Mouse (Mus musculus): ENCODE measurements around the gene Gm47969. TPM values are rescaled to one million over a fixed set of nuclear protein-coding genes. Genes with fewer than 3 reads are reported as not detected.

Gene Gm47969
- total and polyA plus RNA-seq, 2 experiments from 2014 or later: not detected

DNA sequence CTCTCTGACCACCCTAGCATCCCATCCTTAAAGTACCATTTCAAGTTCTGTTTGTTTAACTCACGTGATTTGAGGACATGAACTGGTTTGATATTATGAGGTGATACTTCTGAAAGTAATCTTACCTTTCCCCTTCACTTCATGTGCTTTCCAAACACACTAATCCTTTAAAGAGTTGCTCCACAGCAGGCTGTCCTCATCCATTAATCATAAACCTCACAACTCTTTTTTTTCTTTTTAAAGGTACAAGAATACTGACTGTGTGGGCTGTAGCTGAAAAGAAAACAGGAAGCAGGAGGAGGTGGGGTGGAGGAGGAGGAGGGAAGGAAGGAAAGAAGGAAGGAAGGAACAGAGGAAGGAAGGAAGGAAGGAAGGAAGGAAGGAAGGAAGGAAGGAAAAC lies 12.8 kb upstream of the Gm47969 start:
- no peak overlapping the region for H3K9ac ChIP-seq
- H3K9me3 ChIP-seq (ENCODE audit: low read length): no peaks in the 10 kb centered on the region
- no peaks in the 10 kb centered on the region for H3K36me3 ChIP-seq (ENCODE audit: insufficient read depth)
- ATAC-seq (no peak), DNase-seq (no peak)
- TF ChIP-seq CTCF (IDR thresholded peaks at IDR 0.05; ENCODE audit: low read depth): no peak
- no peak overlapping the region for H3K27ac ChIP-seq (ENCODE audit: low read depth, low read length)
- no peaks in the 10 kb centered on the region for H3K27me3 ChIP-seq (ENCODE audit: insufficient read depth, low read length)
- H3K4me1 ChIP-seq (ENCODE audit: insufficient read depth): no peaks in the 10 kb centered on the region
- no peak overlapping the region for H3K4me3 ChIP-seq (ENCODE audit: low read depth, low read length)
- H3K4me2 ChIP-seq (ENCODE audit: low read depth): no peak overlapping the region
- 51% methylated on average over 1 of the region's 1 CpGs for WGBS

DNA sequence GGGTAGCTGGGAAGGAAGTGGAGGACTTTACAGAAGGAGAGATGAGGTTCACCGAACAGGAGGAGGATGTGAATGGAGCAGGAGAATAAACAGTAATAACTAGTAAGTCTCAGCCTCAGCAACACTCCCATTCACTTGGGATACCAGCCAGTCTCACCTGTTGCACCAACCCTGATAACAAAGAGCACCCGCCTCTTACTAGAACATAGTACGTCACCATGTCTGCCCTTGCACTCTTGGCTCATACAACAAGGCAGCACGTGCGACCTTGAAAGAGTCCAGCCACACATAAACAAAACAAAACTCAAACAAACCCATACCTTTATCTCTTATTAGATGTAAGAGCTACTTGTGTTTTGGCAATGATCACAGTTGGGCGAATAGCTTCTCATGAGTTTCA lies 12.2 kb upstream of the Gm47969 start:
- Histone ChIP-seq H3K27me3 (ENCODE audit: insufficient read depth, low read length) (no peaks in the 10 kb centered on the region), H3K27ac (ENCODE audit: low read depth, low read length) (no peak overlapping the region), H3K9me3 (ENCODE audit: low read length) (no peaks in the 10 kb centered on the region), H3K4me3 (ENCODE audit: low read depth, low read length) (no peak overlapping the region), H3K9ac (no peak overlapping the region), H3K4me2 (ENCODE audit: low read depth) (no peak overlapping the region), H3K4me1 (ENCODE audit: insufficient read depth) (no peaks in the 10 kb centered on the region), H3K36me3 (ENCODE audit: insufficient read depth) (no peaks in the 10 kb centered on the region)
- DNase-seq (no peak), ATAC-seq (no peak)
- WGBS: 92% methylated on average over 6 of the region's 6 CpGs
- TF ChIP-seq CTCF (IDR thresholded peaks at IDR 0.05; ENCODE audit: low read depth): no peak

DNA sequence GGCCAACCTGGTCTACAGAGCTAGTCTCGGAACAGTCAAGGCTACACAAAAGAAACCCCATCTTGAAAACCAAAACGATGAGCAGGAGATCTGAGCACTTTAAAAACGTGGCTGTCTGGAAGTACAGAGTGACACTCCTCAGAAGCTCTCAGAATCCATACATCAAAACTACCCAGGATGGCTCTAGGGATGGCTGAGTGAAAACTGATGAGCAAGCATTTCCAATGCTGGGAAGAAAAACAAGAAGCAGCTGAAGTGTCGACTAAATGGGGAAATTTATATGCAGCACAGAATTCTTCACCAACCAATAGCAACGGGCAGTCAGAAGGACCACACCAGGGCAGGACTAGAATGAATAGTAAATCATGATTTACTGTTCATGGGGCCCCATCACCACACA lies 10.2 kb upstream of the Gm47969 start:
- DNase-seq: no peak
- Histone ChIP-seq H3K27ac (ENCODE audit: low read depth, low read length) (no peak overlapping the region), H3K4me3 (ENCODE audit: low read depth, low read length) (no peak overlapping the region), H3K9me3 (ENCODE audit: low read length) (no peaks in the 10 kb centered on the region), H3K27me3 (ENCODE audit: insufficient read depth, low read length) (no peaks in the 10 kb centered on the region), H3K4me2 (ENCODE audit: low read depth) (no peak overlapping the region), H3K9ac (no peak overlapping the region), H3K4me1 (ENCODE audit: insufficient read depth) (no peaks in the 10 kb centered on the region), H3K36me3 (ENCODE audit: insufficient read depth) (no peaks in the 10 kb centered on the region)
- no peak for TF ChIP-seq CTCF (IDR thresholded peaks at IDR 0.05; ENCODE audit: low read depth)
- ATAC-seq: no peak
- WGBS: 66% methylated on average over 5 of the region's 5 CpGs

DNA sequence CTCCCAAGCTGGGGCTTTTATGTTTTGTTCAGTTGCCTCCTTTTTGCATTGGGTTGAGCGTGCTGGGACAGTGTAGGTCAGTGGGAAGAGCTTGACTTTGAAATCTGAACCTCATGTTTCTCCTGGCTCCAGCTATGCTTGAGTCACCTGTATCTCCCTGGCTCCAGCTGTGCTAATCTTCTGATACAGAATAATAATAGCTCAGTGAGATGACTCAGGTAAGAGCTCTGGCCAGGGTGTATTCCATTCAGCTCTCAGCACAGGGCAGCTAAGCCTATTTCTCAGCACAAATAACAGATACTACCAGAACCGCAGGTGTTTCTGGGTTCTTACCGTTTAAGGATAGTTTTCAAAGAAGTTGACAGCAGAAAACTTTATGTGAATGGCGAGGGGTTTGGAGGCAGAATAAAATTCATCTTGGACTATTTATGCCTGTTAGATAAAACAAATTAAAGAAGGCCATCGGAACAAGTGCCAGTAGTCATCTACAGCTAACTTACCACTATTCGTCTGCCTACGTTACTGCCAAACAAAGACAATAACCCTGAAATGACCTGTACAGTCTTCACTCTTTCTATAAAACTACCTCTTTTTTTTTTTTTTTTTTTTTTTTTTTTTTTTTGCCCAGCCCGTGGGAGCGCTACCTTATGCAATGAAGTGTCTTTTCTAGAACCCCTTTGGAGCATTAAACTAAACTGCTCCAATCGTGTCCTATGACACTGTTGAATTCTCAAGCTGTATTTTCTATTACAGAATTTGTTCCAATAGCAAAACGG lies 7.7 kb upstream of the Gm47969 start:
- no peak overlapping the region for H3K9ac ChIP-seq

DNA sequence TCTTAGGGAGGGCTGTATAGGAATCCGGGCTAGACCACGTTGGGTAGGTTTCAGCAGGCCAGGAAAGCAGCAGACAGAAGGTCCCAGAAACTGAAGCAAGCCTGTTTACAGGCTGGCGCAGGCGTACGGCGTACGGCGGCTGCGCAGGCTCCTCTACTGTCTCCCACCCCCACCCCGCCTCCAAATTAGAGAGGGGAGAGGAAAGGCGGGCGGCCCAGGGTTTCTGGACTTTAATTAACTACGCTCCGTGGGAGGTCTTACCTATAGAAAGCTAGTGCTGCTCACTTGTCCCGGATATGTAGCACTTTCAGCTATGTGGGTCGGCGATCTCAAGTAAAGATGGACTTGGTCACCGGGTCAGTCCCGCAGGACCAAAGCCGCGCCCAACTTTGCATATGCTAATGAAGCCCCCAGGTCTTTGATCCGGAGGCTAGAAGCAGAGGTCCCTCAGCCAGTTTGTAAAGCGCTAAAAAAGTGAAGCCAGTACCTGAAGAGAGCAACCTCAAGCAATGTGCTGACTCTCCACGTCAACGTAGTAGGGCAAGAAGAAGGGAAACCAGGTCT lies 6.5 kb upstream of the Gm47969 start, which contains the start of gene Slc19a3:
Slc19a3 (minus strand) TSS at position 340 of the 564 bp plus-strand sequence.
- H3K4me2 ChIP-seq (ENCODE audit: low read depth): peak within 1 kb of the TSS; percentile 79
- no peaks in the 10 kb centered on the region for H3K27me3 ChIP-seq (ENCODE audit: insufficient read depth, low read length)
- no peaks in the 10 kb centered on the region for H3K9me3 ChIP-seq (ENCODE audit: low read length)
- under 1% methylated on average over 25 of the region's 25 CpGs for WGBS
- H3K27ac ChIP-seq (ENCODE audit: low read depth, low read length): no peak within 1 kb of the TSS
- peak within 1 kb of the TSS; percentile 47 for H3K4me3 ChIP-seq (ENCODE audit: low read depth, low read length)
- peak within 1 kb of the TSS; percentile 54 for H3K9ac ChIP-seq
- DNase-seq (peak; percentile 77), ATAC-seq (peak; percentile 98)
- H3K36me3 ChIP-seq (ENCODE audit: insufficient read depth): no peaks in the 10 kb centered on the region
- no peak for TF ChIP-seq CTCF (IDR thresholded peaks at IDR 0.05; ENCODE audit: low read depth)
- H3K4me1 ChIP-seq (ENCODE audit: insufficient read depth): no peaks in the 10 kb centered on the region

More for the DNA sequence above, 7.7 kb upstream of the Gm47969 start:
- no peak for TF ChIP-seq CTCF (IDR thresholded peaks at IDR 0.05; ENCODE audit: low read depth)
- WGBS: 62% methylated on average over 11 of the region's 11 CpGs
- Histone ChIP-seq H3K27me3 (ENCODE audit: insufficient read depth, low read length) (no peaks in the 10 kb centered on the region), H3K36me3 (ENCODE audit: insufficient read depth) (no peaks in the 10 kb centered on the region), H3K4me1 (ENCODE audit: insufficient read depth) (no peaks in the 10 kb centered on the region), H3K4me3 (ENCODE audit: low read depth, low read length) (no peak overlapping the region), H3K27ac (ENCODE audit: low read depth, low read length) (no peak overlapping the region), H3K4me2 (ENCODE audit: low read depth) (no peak overlapping the region), H3K9me3 (ENCODE audit: low read length) (no peaks in the 10 kb centered on the region)
- no peak for ATAC-seq
- no peak for DNase-seq

GRCm38 (mm10) chr1:83039080-83039479 lies 5.7 kb upstream of the Gm47969 start:
- Histone ChIP-seq H3K4me2 (ENCODE audit: low read depth) (no peak overlapping the region), H3K9me3 (ENCODE audit: low read length) (no peaks in the 10 kb centered on the region), H3K27me3 (ENCODE audit: insufficient read depth, low read length) (no peaks in the 10 kb centered on the region), H3K4me1 (ENCODE audit: insufficient read depth) (no peaks in the 10 kb centered on the region), H3K27ac (ENCODE audit: low read depth, low read length) (no peak overlapping the region), H3K36me3 (ENCODE audit: insufficient read depth) (no peaks in the 10 kb centered on the region), H3K4me3 (ENCODE audit: low read depth, low read length) (no peak overlapping the region), H3K9ac (no peak overlapping the region)
- no peak for DNase-seq
- WGBS: 82% methylated on average over 4 of the region's 4 CpGs
- TF ChIP-seq CTCF (IDR thresholded peaks at IDR 0.05; ENCODE audit: low read depth): no peak
- no peak for ATAC-seq

DNA sequence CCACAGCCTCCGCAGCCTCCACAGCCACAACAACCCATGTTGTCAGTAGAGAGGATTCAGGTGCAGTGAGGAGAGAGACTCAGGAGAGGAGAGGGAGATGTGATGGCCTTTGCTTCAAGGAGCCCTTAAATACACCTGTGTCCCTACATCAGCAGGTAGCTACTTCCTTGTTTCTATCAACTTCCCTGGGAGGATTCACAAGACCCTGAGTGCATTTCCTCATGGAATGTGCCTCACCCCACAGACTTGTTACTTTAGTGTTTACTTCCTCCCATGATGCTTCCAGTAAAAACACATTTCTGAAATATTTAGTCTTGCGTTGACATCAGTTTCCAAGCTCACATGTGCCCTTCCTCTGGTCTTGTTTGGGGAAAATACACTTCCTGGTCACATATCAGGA lies 2.4 kb upstream of the Gm47969 start, which contains the start of gene Krtap28-10:
Krtap28-10 (minus strand) TSS at position 101 of the 400 bp plus-strand sequence.
- H3K27me3 ChIP-seq (ENCODE audit: insufficient read depth, low read length): no peaks in the 10 kb centered on the region
- WGBS: 95% methylated on average over 2 of the region's 2 CpGs
- H3K4me2 ChIP-seq (ENCODE audit: low read depth): no peak within 1 kb of the TSS
- H3K36me3 ChIP-seq (ENCODE audit: insufficient read depth): no peaks in the 10 kb centered on the region
- no peak within 1 kb of the TSS for H3K9ac ChIP-seq
- TF ChIP-seq CTCF (IDR thresholded peaks at IDR 0.05; ENCODE audit: low read depth): no peak
- no peak within 1 kb of the TSS for H3K4me3 ChIP-seq (ENCODE audit: low read depth, low read length)
- H3K4me1 ChIP-seq (ENCODE audit: insufficient read depth): no peaks in the 10 kb centered on the region
- DNase-seq: no peak
- no peak within 1 kb of the TSS for H3K27ac ChIP-seq (ENCODE audit: low read depth, low read length)
- no peak for ATAC-seq
- no peaks in the 10 kb centered on the region for H3K9me3 ChIP-seq (ENCODE audit: low read length)
